Mouse (Mus musculus) myocyte (in vitro differentiated cells): Measurements from ENCODE around the gene Ttll1.

Experiments
- E2F4 ChIP-seq: IDR thresholded peaks from one replicate; pipeline ENCODE4 v1.6.1; 2011; ENCODE audit warnings: mild to moderate bottlenecking, control low read depth, moderate library complexity; ENCODE audit not compliant: insufficient read depth
- MAX ChIP-seq: IDR thresholded peaks from one replicate; pipeline ENCODE4 v1.6.1; 2011; ENCODE audit warnings: low read depth, mild to moderate bottlenecking, control low read depth
- MYOD1 ChIP-seq, 3 experiments: IDR thresholded peaks; one replicate each; pipeline ENCODE4 v1.6.1; 2011; ENCODE audit warnings: control low read depth in 2 of 3, low read depth in 2 of 3, mild to moderate bottlenecking in 2 of 3, moderate library complexity in 1 of 3; ENCODE audit not compliant: insufficient read length in 2 of 3, control insufficient read depth in 1 of 3
- POLR2A ChIP-seq: IDR thresholded peaks from one replicate; pipeline ENCODE4 v1.6.1; 2011; ENCODE audit warnings: low read depth, mild to moderate bottlenecking, control low read depth, moderate library complexity; ENCODE audit not compliant: insufficient read length
- POLR2AphosphoS2 ChIP-seq: IDR thresholded peaks from one replicate; pipeline ENCODE4 v1.6.1; 2011; ENCODE audit warnings: low read depth, control low read depth; ENCODE audit not compliant: insufficient read length
- TCF12 ChIP-seq: IDR thresholded peaks from one replicate; pipeline ENCODE4 v1.6.1; 2011; ENCODE audit warnings: mild to moderate bottlenecking, control low read depth; ENCODE audit not compliant: poor library complexity, insufficient read depth, severe bottlenecking
- USF1 ChIP-seq: IDR thresholded peaks from one replicate; pipeline ENCODE4 v1.6.1; 2011; ENCODE audit warnings: low read depth, mild to moderate bottlenecking, control low read depth, moderate library complexity

- TF ChIP-seq POLR2AphosphoS2 = no peak
- no peak for TF ChIP-seq POLR2A
- no peak for TF ChIP-seq USF1
- TF ChIP-seq E2F4 = no peak
- no peak for TF ChIP-seq TCF12
- TF ChIP-seq MAX = no peak
- TF ChIP-seq MYOD1 (IDR thresholded peaks at IDR 0.05; ENCODE audit: control insufficient read depth in 1 of 3, insufficient read length in 2 of 3, low read depth in 2 of 3) = no peak
These were observed 32.6 kb downstream of the Ttll1 start for GRCm38 (mm10) chr15:83478096-83478495.
